Mouse (Mus musculus) CH12.LX (cell line): Measurements from ENCODE around the gene Zmat5. TPM values are rescaled to one million over a fixed set of nuclear protein-coding genes. Genes with fewer than 3 reads are reported as not detected.

Source experiments
- DNase-seq: peaks from one replicate; pipeline ENCODE4 v3.0.0-alpha.2; 2013; ENCODE audit errors: extremely low read depth
- H3K27ac ChIP-seq: 2 replicates; pipeline ENCODE4 v1.5.1; 2012; ENCODE audit warnings: low read depth, mild to moderate bottlenecking, control low read depth, moderate library complexity; ENCODE audit not compliant: insufficient read depth
- H3K27me3 ChIP-seq: replicated peaks from 2 replicates; pipeline ENCODE3; 2012; ENCODE audit warnings: inconsistent platforms
- H3K36me3 ChIP-seq, 2 experiments: replicated peaks in 1 of 2; 2 replicates each; pipeline versions ENCODE3 to v1.6.1; 2012; ENCODE audit warnings: inconsistent platforms in 1 of 2, low read length in 1 of 2, mild to moderate bottlenecking in 1 of 2, mixed read lengths in 1 of 2, moderate library complexity in 1 of 2; ENCODE audit not compliant: control insufficient read depth in 1 of 2, insufficient read depth in 1 of 2
- H3K4me1 ChIP-seq, 2 experiments: 2 replicates each; pipeline ENCODE4 v1.6.1; 2012; ENCODE audit warnings: inconsistent platforms in 1 of 2, moderate library complexity in 1 of 2; ENCODE audit not compliant: insufficient read depth in 2 of 2, control insufficient read depth in 1 of 2
- H3K4me2 ChIP-seq: 2 replicates; pipeline ENCODE4 v1.6.1; 2012; ENCODE audit warnings: low read depth, mild to moderate bottlenecking, control low read depth; ENCODE audit not compliant: poor library complexity, insufficient read depth, severe bottlenecking
- H3K4me3 ChIP-seq, 3 experiments: fragments of 150-350 bp in 1 of 3; sonication (generic) in 1 of 3; replicated peaks in 1 of 3; 2 replicates each; pipeline versions ENCODE3 to v1.5.1; 2011 to 2012; ENCODE audit warnings: low read depth in 2 of 3, low read length in 2 of 3, mild to moderate bottlenecking in 2 of 3, moderate library complexity in 2 of 3, control low read depth in 1 of 3, improper control_type of control experiment in 1 of 3, inconsistent platforms in 1 of 3, mixed read lengths in 1 of 3; ENCODE audit not compliant: poor library complexity in 1 of 3
- H3K79me2 ChIP-seq: replicated peaks from 2 replicates; pipeline ENCODE4 v1.6.1; 2012; ENCODE audit warnings: mild to moderate bottlenecking, moderate library complexity; ENCODE audit not compliant: control insufficient read depth, poor library complexity, insufficient read depth, severe bottlenecking; ENCODE audit errors: extremely low read depth
- H3K9ac ChIP-seq: 2 replicates; pipeline ENCODE4 v1.6.1; 2012; ENCODE audit warnings: low read depth, mild to moderate bottlenecking, control low read depth, moderate library complexity; ENCODE audit not compliant: insufficient read depth
- H3K9me3 ChIP-seq: replicated peaks from 2 replicates; pipeline ENCODE3; 2012; ENCODE audit warnings: low read length, inconsistent platforms, mixed read lengths
- BHLHE40 ChIP-seq: IDR thresholded peaks from 2 replicates; pipeline ENCODE4 v1.6.1; 2011; ENCODE audit warnings: mild to moderate bottlenecking, low read depth, low read length, improper control_type of control experiment
- CHD2 ChIP-seq: IDR thresholded peaks from 2 replicates; pipeline ENCODE4 v1.6.1; 2011; ENCODE audit warnings: low read length, improper control_type of control experiment
- E2F4 ChIP-seq: IDR thresholded peaks from 2 replicates; pipeline ENCODE4 v1.6.1; 2011; ENCODE audit warnings: low read depth, low read length, improper control_type of control experiment; ENCODE audit not compliant: insufficient replicate concordance
- EP300 ChIP-seq: IDR thresholded peaks from 2 replicates; pipeline ENCODE4 v1.6.1; 2011; ENCODE audit warnings: low read length, improper control_type of control experiment
- ETS1 ChIP-seq: conservative IDR thresholded peaks from 2 replicates; pipeline ENCODE4 v1.6.1; 2012; ENCODE audit warnings: low read depth, mild to moderate bottlenecking, inconsistent platforms, low read length, improper control_type of control experiment, moderate library complexity
- MAFK ChIP-seq: IDR thresholded peaks from 2 replicates; pipeline ENCODE4 v1.6.1; 2011; ENCODE audit warnings: low read length, improper control_type of control experiment; ENCODE audit not compliant: insufficient replicate concordance
- MAX ChIP-seq: IDR thresholded peaks from 2 replicates; pipeline ENCODE4 v1.6.1; 2011; ENCODE audit warnings: low read length, improper control_type of control experiment
- MEF2A ChIP-seq: IDR thresholded peaks from 2 replicates; pipeline ENCODE4 v1.6.1; 2014; ENCODE audit warnings: low read depth, mild to moderate bottlenecking, inconsistent platforms, low read length, improper control_type of control experiment, borderline replicate concordance
- MXI1 ChIP-seq: IDR thresholded peaks from 2 replicates; pipeline ENCODE4 v1.6.1; 2011; ENCODE audit warnings: mild to moderate bottlenecking, low read depth, low read length, improper control_type of control experiment
- MYC ChIP-seq: IDR thresholded peaks from 2 replicates; pipeline ENCODE4 v1.6.1; 2011; ENCODE audit warnings: low read depth, mild to moderate bottlenecking, improper control_type of control experiment, low read length
- NELFE ChIP-seq: IDR thresholded peaks from 2 replicates; pipeline ENCODE4 v1.6.1; 2011; ENCODE audit warnings: low read depth, low read length, improper control_type of control experiment
- PAX5 ChIP-seq: IDR thresholded peaks from 2 replicates; pipeline ENCODE4 v1.6.1; 2012; ENCODE audit warnings: low read length, inconsistent platforms, mixed read lengths
- SMC3 ChIP-seq: IDR thresholded peaks from 2 replicates; pipeline ENCODE4 v1.6.1; 2011; ENCODE audit warnings: low read depth, low read length, improper control_type of control experiment
- USF1 ChIP-seq: IDR thresholded peaks from 2 replicates; pipeline ENCODE4 v1.6.1; 2014; ENCODE audit warnings: low read depth, mild to moderate bottlenecking, inconsistent platforms, low read length, improper control_type of control experiment
- ZKSCAN1 ChIP-seq: IDR thresholded peaks from 2 replicates; pipeline ENCODE4 v1.6.1; 2012; ENCODE audit warnings: low read depth, inconsistent platforms, low read length, improper control_type of control experiment, borderline replicate concordance
- dilution Hi-C: fragments of 300-500 bp; cut with MboI; formaldehyde crosslinking; loops from 2 replicates; pipeline ENCODE4 v1.14.3; 2020; ENCODE audit warnings: low sequenced_read_pairs; ENCODE audit not compliant: extremely low pct_unique_long_range_greater_than_20kb, extremely low pct_ligation_motif_present
- in situ Hi-C: fragments of 300-500 bp; cut with MboI; formaldehyde crosslinking; loops from 3 replicates; pipeline ENCODE4 v1.14.3; 2019; ENCODE audit warnings: low sequenced_read_pairs, low pct_ligation_motif_present, low pct_unique_long_range_greater_than_20kb, mixed read lengths
- polyA plus RNA-seq: library from polyadenylated mRNA; unstranded; fragments of >175 nt; gene quantifications from 2 replicates; pipeline ENCODE4 v1.2.1, GENCODE M21; 2012; ENCODE audit warnings: low read depth; ENCODE audit not compliant: insufficient read length
- total RNA-seq, 2 experiments: library from RNA; depleted of rRNA; stranded (reverse); fragments of 300-350 nt in 1 of 2; fragments of >200 nt in 1 of 2; gene quantifications; 2 replicates each; pipeline ENCODE4 v1.2.3; 2012 to 2014

The Zmat5 gene
- total and polyA plus RNA-seq, 3 experiments = 35.9 to 75.2 (median 51.4) TPM

DNA sequence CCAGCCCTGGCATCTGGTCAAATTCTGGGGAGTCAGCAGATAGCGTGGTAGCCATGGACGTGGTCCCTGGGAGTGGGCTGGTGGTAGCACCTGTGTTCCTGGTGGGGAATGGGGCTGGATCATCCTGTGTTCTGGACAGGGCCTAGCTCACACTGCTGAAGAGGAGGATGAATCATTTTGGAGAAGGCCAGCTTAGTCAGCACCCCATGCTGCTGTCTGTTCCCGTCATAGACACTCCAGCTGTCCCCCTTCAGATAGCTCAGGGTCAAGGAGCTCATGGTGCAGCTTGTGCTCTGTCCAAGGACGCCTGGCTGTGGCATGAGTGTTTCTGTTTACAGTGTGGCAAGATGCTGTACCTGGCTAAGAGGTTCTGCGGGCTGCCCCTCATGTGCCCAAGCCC is 14.1 kb downstream of the Zmat5 start:
- H3K36me3 ChIP-seq = peaks cover 19 to 47% of the 10 kb centered on the region in 2 experiments
- H3K9ac ChIP-seq = no peak overlapping the region
- peaks cover 33 to 71% of the 10 kb centered on the region in 2 experiments for H3K4me1 ChIP-seq
- H3K9me3 ChIP-seq = no peaks in the 10 kb centered on the region
- in situ Hi-C loops (no loop called here), dilution Hi-C loops (no loop called here)
- no peak overlapping the region for H3K4me2 ChIP-seq
- DNase-seq = no peak
- no peaks in the 10 kb centered on the region; the same call in 1 of the 2 replicates for H3K79me2 ChIP-seq
- H3K27ac ChIP-seq = no peak overlapping the region
- H3K27me3 ChIP-seq = no peaks in the 10 kb centered on the region
- H3K4me3 ChIP-seq = no peak overlapping the region
- TF ChIP-seq E2F4 (no peak), MAFK (0 out of 2 replicates have a peak, but pooled peaks have one; percentile 9)

DNA sequence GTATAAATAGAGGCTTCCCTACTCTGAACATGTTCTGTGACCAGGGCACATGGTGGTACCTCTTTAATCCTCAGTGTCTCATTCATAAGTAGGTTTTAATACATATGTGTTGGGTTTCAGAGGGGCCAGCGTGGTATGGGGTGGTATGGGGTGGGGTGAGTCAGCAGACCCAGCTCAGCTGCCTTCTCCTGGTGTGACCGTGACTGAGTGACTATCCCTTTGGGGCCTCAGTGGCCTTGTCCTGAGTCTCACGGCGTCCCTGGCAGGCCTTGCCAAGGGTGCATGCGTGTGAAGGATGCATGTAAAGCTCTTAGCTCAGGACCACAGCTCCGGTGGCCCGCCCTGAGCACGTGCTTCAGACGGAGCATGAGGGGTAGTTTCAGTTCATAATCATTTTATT is 15.5 kb downstream of the Zmat5 start:
- H3K79me2 ChIP-seq = no peaks in the 10 kb centered on the region; the same call in 1 of the 2 replicates
- in situ Hi-C loops = no loop called here
- peaks cover 32 to 56% of the 10 kb centered on the region in 2 experiments for H3K36me3 ChIP-seq
- peaks cover 33 to 59% of the 10 kb centered on the region in 2 experiments for H3K4me1 ChIP-seq
- peak overlapping the region in 1 of 3 experiments; percentile 27 for H3K4me3 ChIP-seq
- dilution Hi-C loops = no loop called here
- no peak overlapping the region for H3K27ac ChIP-seq
- TF ChIP-seq BHLHE40 (peak; percentile 40; the same call in 1 of the 2 replicates), MEF2A (no peak), ZKSCAN1 (no peak)
- no peaks in the 10 kb centered on the region for H3K9me3 ChIP-seq
- no peak overlapping the region for H3K9ac ChIP-seq
- no peak for DNase-seq
- H3K4me2 ChIP-seq = no peak overlapping the region
- H3K27me3 ChIP-seq = no peaks in the 10 kb centered on the region

GRCm38 (mm10) chr11:4720393-4720792 is 15.9 kb downstream of the Zmat5 start:
- no peak overlapping the region for H3K9ac ChIP-seq
- in situ Hi-C loops (no loop called here), dilution Hi-C loops (no loop called here)
- no peak for TF ChIP-seq MYC
- 0 out of 2 replicates have a peak, but pooled peaks have one; percentile 20 for TF ChIP-seq CHD2
- TF ChIP-seq MXI1 = no peak
- 0 out of 2 replicates have a peak, but pooled peaks have one; percentile 7 for TF ChIP-seq ETS1
- no peak for TF ChIP-seq SMC3
- TF ChIP-seq PAX5 = no peak
- TF ChIP-seq USF1 = peak; percentile 18; the same call in 1 of the 2 replicates
- no peak for TF ChIP-seq BHLHE40
- no peak for TF ChIP-seq NELFE
- TF ChIP-seq MAX = peak; percentile 44
- no peak; the same call in 1 of the 2 replicates for TF ChIP-seq EP300
- no peaks in the 10 kb centered on the region for H3K9me3 ChIP-seq
- H3K4me3 ChIP-seq = no peak overlapping the region
- H3K4me1 ChIP-seq = peaks cover 33 to 55% of the 10 kb centered on the region in 2 experiments
- H3K27me3 ChIP-seq = no peaks in the 10 kb centered on the region
- DNase-seq = no peak
- H3K36me3 ChIP-seq = peaks cover 35 to 59% of the 10 kb centered on the region in 2 experiments
- H3K27ac ChIP-seq = no peak overlapping the region
- no peak overlapping the region for H3K4me2 ChIP-seq
- no peaks in the 10 kb centered on the region; the same call in 1 of the 2 replicates for H3K79me2 ChIP-seq
